Mouse (Mus musculus) testis, adult 2 months (tissue): Measurements from ENCODE around the gene Cant1.

Experiments
- CTCF ChIP-seq: fragments of 200-500 bp; IDR thresholded peaks from 2 replicates; pipeline ENCODE4 v1.5.1; 2012; ENCODE audit warnings: low read depth, mild to moderate bottlenecking, inconsistent platforms, low read length, moderate library complexity; ENCODE audit not compliant: control insufficient read depth, insufficient read depth, insufficient replicate concordance
- POLR2A ChIP-seq: fragments of 200-500 bp; IDR thresholded peaks from 2 replicates; pipeline ENCODE4 v1.6.1; 2012; ENCODE audit warnings: low read depth, mild to moderate bottlenecking, inconsistent platforms, low read length, moderate library complexity; ENCODE audit not compliant: control insufficient read depth

GRCm38 (mm10) chr11:118403951-118404899 is 14.7 kb downstream of the Cant1 start:
- TF ChIP-seq POLR2A (no peak), CTCF (no peak)
